Comparison of ENCODE assay signal across 8 mouse cellular contexts in genomic region chr10:99269301-99269701, GRCm38 (mm10). TPM values are rescaled to one million over a fixed set of nuclear protein-coding genes. Genes with fewer than 3 reads are reported as not detected.
DNase-seq lines count a peak whose midpoint lies in the region; ATAC-seq lines count a peak whose summit lies in the region.

No protein-coding gene starts in this region.

- H3K4me3 ChIP-seq in kidney, embryonic 16.5 days (ENCODE audit: low read length) = no peak overlapping the region
- no peak overlapping the region for H3K4me3 ChIP-seq in embryonic facial prominence, embryonic 11.5 days (ENCODE audit: low read depth, low read length)
- no peak overlapping the region for H3K4me3 ChIP-seq in hindbrain, embryonic 16.5 days (ENCODE audit: low read length)
- no peak overlapping the region for H3K4me3 ChIP-seq in midbrain, embryonic 13.5 days (replicated peaks)

- 0 out of 2 replicates have a peak, but pooled peaks have one; percentile 18 for ATAC-seq in kidney, embryonic 16.5 days (ENCODE audit: low FRiP score, low TSS enrichment)
- peak; percentile 30; the same call in 1 of the 2 replicates for ATAC-seq in embryonic facial prominence, embryonic 11.5 days (replicated peaks; ENCODE audit: insufficient number of reproducible peaks, low FRiP score, low TSS enrichment, low read depth)
- ATAC-seq in hindbrain, embryonic 16.5 days = peak; percentile 37; the same call in 1 of the 2 replicates
- peak; percentile 59 for ATAC-seq in midbrain, embryonic 13.5 days
- no peak for ATAC-seq in activated CD4-positive, CD25-positive, alpha-beta regulatory T cell, adult 4 months

- DNase-seq in kidney, postnatal 14 days = no peak
- no peak for DNase-seq in embryonic facial prominence, embryonic 11.5 days (ENCODE audit: low spot score)
- no peak for DNase-seq in ovary, postnatal 10 days (ENCODE audit: low spot score)
- DNase-seq in layer of hippocampus, postnatal 25 days (ENCODE audit: extremely low spot score in 1 of 2, low spot score in 1 of 2) = no peak

- H3K4me2 ChIP-seq in kidney, embryonic 16.5 days (replicated peaks; ENCODE audit: low read depth, low read length) = peak overlapping the region; percentile 41; the same call in 1 of the 2 replicates
- no peak overlapping the region for H3K4me2 ChIP-seq in embryonic facial prominence, embryonic 11.5 days (ENCODE audit: low read depth, low read length)
- no peak overlapping the region; the same call in 1 of the 2 replicates for H3K4me2 ChIP-seq in hindbrain, embryonic 16.5 days (ENCODE audit: low read length)
- peak overlapping the region; percentile 25; the same call in 1 of the 2 replicates for H3K4me2 ChIP-seq in midbrain, embryonic 13.5 days (replicated peaks)

- no peaks in the 10 kb centered on the region for H3K9me3 ChIP-seq in kidney, embryonic 16.5 days (ENCODE audit: low read length)
- no peaks in the 10 kb centered on the region for H3K9me3 ChIP-seq in embryonic facial prominence, embryonic 11.5 days (replicated peaks; ENCODE audit: control insufficient read depth, low read length)
- H3K9me3 ChIP-seq in hindbrain, embryonic 16.5 days (ENCODE audit: control insufficient read depth, low read length) = no peaks in the 10 kb centered on the region
- H3K9me3 ChIP-seq in midbrain, embryonic 13.5 days = no peaks in the 10 kb centered on the region

- H3K36me3 ChIP-seq in kidney, embryonic 16.5 days (ENCODE audit: insufficient read depth, low read length) = peaks cover 14% of the 10 kb centered on the region
- no peaks in the 10 kb centered on the region for H3K36me3 ChIP-seq in embryonic facial prominence, embryonic 11.5 days (replicated peaks; ENCODE audit: control insufficient read depth, insufficient read depth, low read depth, low read length)
- no peaks in the 10 kb centered on the region for H3K36me3 ChIP-seq in hindbrain, embryonic 16.5 days (ENCODE audit: control insufficient read depth, insufficient read depth, low read length)
- H3K36me3 ChIP-seq in midbrain, embryonic 13.5 days = no peaks in the 10 kb centered on the region

- peaks cover 55% of the 10 kb centered on the region for H3K4me1 ChIP-seq in kidney, embryonic 16.5 days (ENCODE audit: insufficient read depth, low read length)
- peaks cover 7% of the 10 kb centered on the region for H3K4me1 ChIP-seq in embryonic facial prominence, embryonic 11.5 days (ENCODE audit: control insufficient read depth, insufficient read depth, low read length)
- peaks cover 18% of the 10 kb centered on the region for H3K4me1 ChIP-seq in hindbrain, embryonic 16.5 days (ENCODE audit: control insufficient read depth, insufficient read depth, low read depth, low read length)
- H3K4me1 ChIP-seq in midbrain, embryonic 13.5 days (replicated peaks) = peaks cover 43% of the 10 kb centered on the region

- peak overlapping the region; percentile 76 for H3K27ac ChIP-seq in kidney, embryonic 16.5 days (ENCODE audit: low read length)
- peak overlapping the region; percentile 70 for H3K27ac ChIP-seq in embryonic facial prominence, embryonic 11.5 days (replicated peaks; ENCODE audit: low read depth, low read length)
- peak overlapping the region; percentile 18; the same call in 1 of the 2 replicates for H3K27ac ChIP-seq in hindbrain, embryonic 16.5 days (ENCODE audit: low read depth, low read length)
- H3K27ac ChIP-seq in midbrain, embryonic 13.5 days = peak overlapping the region; percentile 58

- peak overlapping the region; percentile 19; the same call in 1 of the 2 replicates for H3K9ac ChIP-seq in kidney, embryonic 16.5 days (replicated peaks; ENCODE audit: low read length)
- peak overlapping the region; percentile 35 for H3K9ac ChIP-seq in embryonic facial prominence, embryonic 11.5 days (replicated peaks; ENCODE audit: low read length)
- 0 out of 2 replicates have a peak overlapping the region, but pooled peaks have one; percentile 10 for H3K9ac ChIP-seq in hindbrain, embryonic 16.5 days (ENCODE audit: low read depth, low read length)
- no peak overlapping the region for H3K9ac ChIP-seq in midbrain, embryonic 13.5 days (replicated peaks)

- 14% methylated on average over 4 of the region's 4 CpGs for WGBS in kidney, embryonic 16.5 days
- WGBS in embryonic facial prominence, embryonic 11.5 days = 6% methylated on average over 4 of the region's 4 CpGs
- 10% methylated on average over 4 of the region's 4 CpGs for WGBS in hindbrain, embryonic 16.5 days
- 3% methylated on average over 4 of the region's 4 CpGs for WGBS in midbrain, embryonic 13.5 days

- H3K27me3 ChIP-seq in kidney, embryonic 16.5 days (ENCODE audit: insufficient read depth, low read length) = no peaks in the 10 kb centered on the region
- no peaks in the 10 kb centered on the region for H3K27me3 ChIP-seq in embryonic facial prominence, embryonic 11.5 days (ENCODE audit: control insufficient read depth, insufficient read depth, low read length)
- H3K27me3 ChIP-seq in hindbrain, embryonic 16.5 days (replicated peaks; ENCODE audit: control insufficient read depth, insufficient read depth, low read length) = no peaks in the 10 kb centered on the region
- H3K27me3 ChIP-seq in midbrain, embryonic 13.5 days = peaks cover 36% of the 10 kb centered on the region

RNA-seq across cellular contexts. Expression of gene Dusp6, which starts 6.3 kb away (rescaled TPM):
- 87.9 and 95.9 TPM in 2 replicates for polyA plus RNA-seq in kidney, embryonic 16.5 days (2015; fragmentation: Nextera tagmentation; extraction: Ambion mirVana)
- 115 and 123 TPM in 2 replicates for polyA plus RNA-seq in embryonic facial prominence, embryonic 11.5 days (2014; fragmentation: Nextera tagmentation; extraction: Ambion mirVana)
- polyA plus RNA-seq in hindbrain, embryonic 16.5 days (2015; fragmentation: Nextera tagmentation; extraction: Ambion mirVana) = 35.2 and 37.0 TPM in 2 replicates
- 21.8 and 26.5 TPM in 2 replicates for polyA plus RNA-seq in midbrain, embryonic 13.5 days (2015; fragmentation: Nextera tagmentation; extraction: Ambion mirVana)
- polyA plus RNA-seq in activated CD4-positive, CD25-positive, alpha-beta regulatory T cell, adult 4 months (2017; shearing (Covaris generic)) = 10 to 100 TPM; 26.0 to 35.2 TPM
- total RNA-seq in layer of hippocampus, postnatal 25 days (2021) = 10 to 100 TPM; 74.9 to 93.5 TPM

Comparison
In these comparisons a context has a peak if more than half of its experiments do, and no peak if none do; other contexts are left out.
1. H3K27ac ChIP-seq: peak in every context shown above with its lines; median percentile 76 in kidney, embryonic 16.5 days; 70 in embryonic facial prominence, embryonic 11.5 days; 58 in midbrain, embryonic 13.5 days; 18 in hindbrain, embryonic 16.5 days.
2. H3K4me2 ChIP-seq: peak in kidney, embryonic 16.5 days (single experiment) and midbrain, embryonic 13.5 days (single experiment); none in embryonic facial prominence, embryonic 11.5 days (single experiment) and hindbrain, embryonic 16.5 days (single experiment).